7 mouse cellular contexts compared by ENCODE assay signal in genomic region chr2:84650464-84651195, GRCm38 (mm10). TPM values are rescaled to one million over a fixed set of nuclear protein-coding genes. Genes with fewer than 3 reads are reported as not detected.
A peak's percentile ranks its signal among the peaks of the same experiment; 100 is the strongest.
DNase-seq lines count a peak whose midpoint lies in the region; ATAC-seq lines count a peak whose summit lies in the region.

Gene Ctnnd1 (minus strand): TSS chr2:84650765.

- peak; percentile 78 to 79 for DNase-seq in adrenal gland, adult 18-20 months (ENCODE audit: low spot score in 2 of 2)
- DNase-seq in cerebellum, postnatal 4 days (ENCODE audit: low spot score in 2 of 2): peak; percentile 43 to 76
- peak; percentile 89 to 93 for DNase-seq in frontal cortex, postnatal 36 days (ENCODE audit: low spot score in 2 of 2)
- peak; percentile 90 for DNase-seq in hindbrain, embryonic 14.5 days (ENCODE audit: low spot score)
- peak; percentile 82 for DNase-seq in layer of hippocampus, postnatal 36 days
- DNase-seq in lung, postnatal 25 days (ENCODE audit: low spot score): peak; percentile 92
- DNase-seq in right cerebral cortex, adult 18-20 months: peak; percentile 91

- no peaks in the 10 kb centered on the region for H3K36me3 ChIP-seq in hindbrain, embryonic 14.5 days (replicated peaks; ENCODE audit: control insufficient read depth, insufficient read depth)

- H3K9me3 ChIP-seq in hindbrain, embryonic 14.5 days (ENCODE audit: control insufficient read depth, low read length): no peaks in the 10 kb centered on the region

- peak within 1 kb of the TSS; percentile 91 for H3K9ac ChIP-seq in hindbrain, embryonic 14.5 days

- ATAC-seq in hindbrain, embryonic 14.5 days (ENCODE audit: low FRiP score): peak; percentile 98

- peak within 1 kb of the TSS; percentile 82 for H3K4me2 ChIP-seq in hindbrain, embryonic 14.5 days (replicated peaks)

- H3K27me3 ChIP-seq in hindbrain, embryonic 14.5 days (ENCODE audit: control insufficient read depth, insufficient read depth, low read length): no peaks in the 10 kb centered on the region

- H3K27ac ChIP-seq in hindbrain, embryonic 14.5 days: peak within 1 kb of the TSS; percentile 94

- under 1% methylated on average over 15 of the region's 15 CpGs for WGBS in hindbrain, embryonic 14.5 days

- H3K4me3 ChIP-seq in hindbrain, embryonic 14.5 days (replicated peaks; ENCODE audit: low read length): peak within 1 kb of the TSS; percentile 70

- H3K4me1 ChIP-seq in hindbrain, embryonic 14.5 days (replicated peaks; ENCODE audit: control insufficient read depth, insufficient read depth, low read length): peaks cover 30% of the 10 kb centered on the region

RNA-seq across cellular contexts. Expression of gene Ctnnd1, which starts in this region (rescaled TPM):
- total RNA-seq in adrenal gland, adult 18-20 months (2021): 100 to 1,000 TPM; 123 to 129 TPM
- polyA plus RNA-seq in hindbrain, embryonic 14.5 days (2014; fragmentation: Nextera tagmentation; extraction: Ambion mirVana): 30.7 and 34.8 TPM in 2 replicates
- total RNA-seq in layer of hippocampus, postnatal 36 days (2021): 10 to 100 TPM; 50.8 to 53.1 TPM

Comparison
In these comparisons a context has a peak if more than half of its experiments do, and no peak if none do; other contexts are left out.
1. Peak in every context shown above with its lines: DNase-seq, ATAC-seq, H3K4me3 ChIP-seq and H3K27ac ChIP-seq.